Mouse (Mus musculus): ENCODE data around the gene Mrps7. TPM values are rescaled to one million over a fixed set of nuclear protein-coding genes. Genes with fewer than 3 reads are reported as not detected.

Mrps7 gene
- total and polyA plus RNA-seq, 3 experiments: 106 to 199 (median 157) TPM

DNA sequence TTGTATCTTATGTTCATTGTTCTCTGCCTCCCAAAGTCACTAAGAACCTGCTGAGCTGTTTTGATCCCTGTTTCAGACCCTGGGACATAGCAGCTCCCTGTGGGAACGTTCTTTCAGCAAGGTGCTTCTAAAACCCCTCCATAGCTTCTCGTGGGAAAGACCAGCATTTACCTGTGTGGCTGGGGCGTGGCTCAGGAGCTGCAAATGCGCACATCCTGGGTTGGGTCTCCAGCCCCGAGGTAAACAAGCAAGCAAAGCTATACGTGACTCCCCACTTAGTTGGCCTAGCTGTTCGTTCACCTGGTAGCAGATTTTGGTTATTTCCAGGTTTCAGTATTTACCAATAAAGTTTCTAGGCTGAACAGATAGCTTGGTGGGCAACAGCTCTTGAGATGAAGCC, 28.5 kb downstream of the Mrps7 start:
- Histone ChIP-seq H3K9ac (ENCODE audit: control insufficient read depth, low read depth, low read length, poor library complexity, severe bottlenecking) (no peak overlapping the region), H3K4me3 (ENCODE audit: control insufficient read depth in 1 of 2, insufficient read depth in 1 of 2, low read depth in 2 of 2, low read length in 2 of 2) (no peak overlapping the region), H3K36me3 (ENCODE audit: control insufficient read depth in 1 of 2, insufficient read depth in 2 of 2, low read length in 2 of 2) (peaks cover 0 to 4% of the 10 kb centered on the region in 2 experiments; a peak in 2 of 4 replicates), H3K79me2 (ENCODE audit: control insufficient read depth, insufficient read depth, low read length, poor library complexity) (peaks cover 5% of the 10 kb centered on the region), H3K27me3 (ENCODE audit: control insufficient read depth in 1 of 2, insufficient read depth in 2 of 2, low read length in 2 of 2) (no peaks in the 10 kb centered on the region), H3K4me1 (ENCODE audit: control insufficient read depth in 1 of 2, insufficient read depth in 2 of 2, low read length in 2 of 2) (peaks cover 4 to 22% of the 10 kb centered on the region in 2 experiments), H3K27ac (ENCODE audit: control insufficient read depth, low read depth, low read length) (no peak overlapping the region), H3K9me3 (replicated peaks; ENCODE audit: insufficient read depth, low read length) (no peaks in the 10 kb centered on the region)
- TF ChIP-seq TBP (IDR thresholded peaks at IDR 0.05; ENCODE audit: low read depth, low read length) (no peak), NELFE (IDR thresholded peaks at IDR 0.05; ENCODE audit: low read depth, low read length) (no peak), BHLHE40 (IDR thresholded peaks at IDR 0.05; ENCODE audit: borderline replicate concordance, low read depth, low read length) (no peak), MXI1 (IDR thresholded peaks at IDR 0.05; ENCODE audit: low read depth, low read length) (no peak)
- no peak for DNase-seq (ENCODE audit: low read depth, low spot score)

DNA sequence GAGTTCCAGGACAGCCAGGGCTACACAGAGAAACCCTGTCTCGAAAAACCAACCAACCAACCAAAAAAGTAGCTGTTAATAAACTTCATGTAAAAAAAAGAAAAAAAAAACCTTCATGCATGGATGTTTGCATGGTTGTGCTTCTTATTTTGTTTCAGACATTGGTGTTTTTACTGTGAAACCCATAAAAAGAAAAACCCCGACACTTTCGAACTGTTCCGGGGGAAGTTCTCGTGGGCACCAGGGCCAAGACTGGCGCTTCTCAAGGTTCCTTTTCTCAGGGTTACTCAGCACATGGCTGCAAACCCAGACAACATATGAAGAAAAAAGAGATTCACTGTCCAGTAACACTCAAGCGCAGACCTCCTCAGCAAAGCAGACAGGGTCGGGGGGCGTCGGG, 29.1 kb downstream of the Mrps7 start:
- no peaks in the 10 kb centered on the region for H3K9me3 ChIP-seq (replicated peaks; ENCODE audit: insufficient read depth, low read length)
- no peaks in the 10 kb centered on the region for H3K27me3 ChIP-seq (ENCODE audit: control insufficient read depth in 1 of 2, insufficient read depth in 2 of 2, low read length in 2 of 2)
- no peak overlapping the region for H3K4me3 ChIP-seq (ENCODE audit: control insufficient read depth in 1 of 2, insufficient read depth in 1 of 2, low read depth in 2 of 2, low read length in 2 of 2)
- no peak for TF ChIP-seq USF1 (IDR thresholded peaks at IDR 0.05; ENCODE audit: low read depth, low read length)
- no peak for TF ChIP-seq NELFE (IDR thresholded peaks at IDR 0.05; ENCODE audit: low read depth, low read length)
- no peak for TF ChIP-seq MEF2A (IDR thresholded peaks at IDR 0.05; ENCODE audit: extremely low read depth, insufficient replicate concordance, low read depth, low read length, poor library complexity, severe bottlenecking)
- no peak for TF ChIP-seq GATA1 (IDR thresholded peaks at IDR 0.05; ENCODE audit: low read depth, low read length)
- TF ChIP-seq HCFC1 (IDR thresholded peaks at IDR 0.05; ENCODE audit: low read depth, low read length): no peak
- no peak for TF ChIP-seq RAD21 (IDR thresholded peaks at IDR 0.05; ENCODE audit: low read depth, low read length)
- TF ChIP-seq SMC3 (IDR thresholded peaks at IDR 0.05; ENCODE audit: low read depth, low read length): no peak
- no peak for TF ChIP-seq CHD1 (IDR thresholded peaks at IDR 0.05; ENCODE audit: low read depth, low read length)
- no peak for TF ChIP-seq EP300 (IDR thresholded peaks at IDR 0.05; ENCODE audit: low read depth in 1 of 2, low read length in 2 of 2)
- TF ChIP-seq UBTF (IDR thresholded peaks at IDR 0.05; ENCODE audit: borderline replicate concordance, insufficient read depth, low read depth, low read length): no peak
- no peak for TF ChIP-seq ZC3H11A (IDR thresholded peaks at IDR 0.05; ENCODE audit: low read depth, low read length)
- no peak for TF ChIP-seq SIN3A (IDR thresholded peaks at IDR 0.05; ENCODE audit: low read length)
- TF ChIP-seq MYC (IDR thresholded peaks at IDR 0.05; ENCODE audit: low read depth, low read length): no peak
- H3K27ac ChIP-seq (ENCODE audit: control insufficient read depth, low read depth, low read length): no peak overlapping the region
- no peak for DNase-seq (ENCODE audit: low read depth, low spot score)
- H3K36me3 ChIP-seq (ENCODE audit: control insufficient read depth in 1 of 2, insufficient read depth in 2 of 2, low read length in 2 of 2): peaks cover 0 to 3% of the 10 kb centered on the region in 2 experiments; a peak in 2 of 4 replicates
- no peaks in the 10 kb centered on the region; the same call in 1 of the 2 replicates for H3K79me2 ChIP-seq (ENCODE audit: control insufficient read depth, insufficient read depth, low read length, poor library complexity)
- peaks cover 3 to 21% of the 10 kb centered on the region in 2 experiments for H3K4me1 ChIP-seq (ENCODE audit: control insufficient read depth in 1 of 2, insufficient read depth in 2 of 2, low read length in 2 of 2)
- no peak overlapping the region for H3K9ac ChIP-seq (ENCODE audit: control insufficient read depth, low read depth, low read length, poor library complexity, severe bottlenecking)

Data from MEL (cell line).